Mouse (Mus musculus) left cerebral cortex, postnatal 10 days (tissue): ENCODE results near the gene Ppp1cc. TPM values are rescaled to one million over a fixed set of nuclear protein-coding genes. Genes with fewer than 3 reads are reported as not detected.
"Not testable (repeated sequence)": the region's sequence is repeated elsewhere in the genome, so short reads cannot be mapped to it uniquely, and the experiment has no call there.

Experiments
- DNase-seq, 2 experiments: peaks; one replicate each; pipeline ENCODE4 v3.0.0; 2021 to 2022; ENCODE audit warnings: low spot score in 2 of 2, mixed read lengths in 1 of 2; ENCODE audit errors: extremely low spot score in 1 of 2
- intact Hi-C: fragments of 180-260 bp; cut with DNase I; formaldehyde crosslinking; loops from one replicate; pipeline ENCODE4 v1.15.1; 2025
- total RNA-seq, 2 experiments: library from RNA; stranded (reverse); gene quantifications; 2 replicates each; pipeline ENCODE4 v1.2.3; 2021

The Ppp1cc gene
- total RNA-seq, 2 experiments from 2014 or later = 170 to 190 TPM

DNA sequence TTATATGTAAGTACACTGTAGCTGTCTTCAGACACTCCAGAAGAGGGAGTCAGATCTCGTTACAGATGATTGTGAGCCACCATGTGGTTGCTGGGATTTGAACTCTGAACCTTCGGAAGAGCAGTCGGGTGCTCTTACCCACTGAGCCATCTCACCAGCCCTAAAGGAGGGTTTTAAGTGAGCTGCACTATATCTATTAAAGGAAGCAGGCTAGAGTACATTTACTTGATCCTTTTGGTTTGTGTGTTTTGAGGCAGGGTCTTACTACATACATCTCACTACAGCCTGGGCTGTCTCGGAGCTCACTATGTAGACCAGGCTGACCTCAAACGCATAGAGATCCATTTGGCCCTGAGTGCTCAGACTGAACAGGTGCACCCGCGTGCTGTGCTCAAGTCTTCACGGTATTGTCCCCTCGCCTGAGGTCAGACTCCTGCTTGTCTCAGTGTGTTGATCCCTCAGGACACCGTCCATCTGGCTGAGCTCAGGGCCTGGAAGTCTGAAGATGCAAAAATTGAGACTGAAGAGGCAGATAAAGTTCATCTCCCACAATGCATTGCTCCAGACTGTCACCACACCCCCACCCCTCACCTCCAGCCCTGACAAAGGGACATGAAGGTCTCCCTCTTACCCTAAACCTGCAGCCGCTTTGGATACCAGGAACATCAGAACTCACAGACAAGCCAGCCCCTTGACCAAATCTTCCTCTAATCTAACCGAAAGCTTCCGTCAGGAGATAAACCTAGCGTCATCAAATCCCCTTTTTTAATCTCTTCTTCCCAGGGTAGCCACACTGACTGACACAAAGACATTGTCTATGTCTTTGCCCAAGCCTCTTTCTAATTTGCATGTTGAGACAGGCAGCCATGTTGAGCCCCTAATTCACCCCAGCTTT lies 23.4 kb upstream of the Ppp1cc start:
- intact Hi-C loops = loop anchor here (5.0 kb wide), 2 partner anchors 43 to 218 kb away; partner anchors contain the start of genes Rad9b and Vps29
- DNase-seq = no peak

DNA sequence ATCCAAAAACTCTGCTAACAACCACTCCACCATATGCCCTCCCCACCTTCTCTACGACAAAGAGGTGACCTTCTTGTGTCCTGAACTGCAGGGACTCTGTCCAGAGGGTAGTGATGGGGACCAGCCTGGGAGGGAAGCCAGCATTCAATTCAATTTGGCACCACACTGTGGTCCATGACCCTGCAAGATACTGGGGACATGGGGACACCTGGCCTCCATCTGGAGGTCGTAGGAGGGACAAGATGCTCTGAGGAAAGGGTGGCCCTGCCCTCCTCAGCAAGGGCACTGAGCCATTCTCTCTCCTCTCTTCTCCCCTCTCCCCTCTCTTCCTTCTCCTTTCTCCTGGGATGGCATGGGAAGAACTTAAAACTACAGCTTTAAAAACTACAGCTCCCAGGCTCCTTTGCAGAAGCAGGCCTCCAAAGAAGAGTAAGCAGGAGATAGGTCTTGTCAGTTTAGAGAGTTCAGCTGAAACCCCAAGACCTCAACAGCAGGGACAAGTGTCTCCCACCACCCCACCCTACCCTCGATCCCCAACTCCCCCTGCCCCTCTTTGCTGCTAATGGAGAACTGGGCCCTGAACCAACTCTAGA lies 22.7 kb upstream of the Ppp1cc start:
- DNase-seq = no peak
- intact Hi-C loops = no loop called here

DNA sequence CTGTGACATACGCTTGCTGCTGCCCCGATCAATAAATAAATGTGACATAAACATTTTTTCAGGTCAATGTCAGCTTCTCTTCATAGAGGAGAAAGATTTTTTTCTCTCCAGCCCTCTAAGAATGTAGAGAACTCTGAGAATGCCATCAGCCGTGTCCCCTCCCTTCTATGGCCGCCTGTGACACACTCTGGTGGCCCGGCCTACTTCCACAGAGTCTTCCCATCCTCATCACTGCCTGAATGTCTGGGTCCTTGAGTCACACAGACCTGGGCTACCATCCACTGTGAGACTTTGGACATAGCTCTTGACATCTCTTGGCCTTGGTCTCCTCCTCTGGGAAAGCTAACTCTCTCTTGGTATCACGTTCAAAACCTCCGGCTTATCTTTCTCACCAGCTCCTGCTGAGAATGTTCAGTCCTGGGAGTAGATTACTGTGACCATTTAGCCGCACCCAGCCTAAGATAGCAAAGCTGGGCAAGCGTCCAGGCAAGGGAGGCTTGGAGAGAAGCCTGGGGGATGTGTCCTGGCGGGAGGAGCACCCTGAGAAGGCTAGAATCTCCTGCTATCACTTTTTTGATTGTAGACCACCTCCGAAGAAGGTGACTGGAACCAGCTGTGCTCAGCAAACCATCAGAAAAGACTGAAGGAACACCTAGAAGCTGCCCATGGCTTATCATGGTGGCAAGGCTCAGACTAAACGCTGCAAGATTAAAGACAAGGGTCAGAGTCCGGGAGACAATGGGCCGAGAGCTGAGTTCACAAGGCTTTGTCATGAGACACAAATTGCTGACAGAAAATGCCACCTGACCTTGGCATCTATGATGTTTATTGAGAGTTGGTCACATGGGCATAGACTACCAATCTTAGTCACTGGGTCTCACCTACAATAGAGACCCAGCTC lies 21.3 kb upstream of the Ppp1cc start:
- intact Hi-C loops = no loop called here
- DNase-seq = no peak

DNA sequence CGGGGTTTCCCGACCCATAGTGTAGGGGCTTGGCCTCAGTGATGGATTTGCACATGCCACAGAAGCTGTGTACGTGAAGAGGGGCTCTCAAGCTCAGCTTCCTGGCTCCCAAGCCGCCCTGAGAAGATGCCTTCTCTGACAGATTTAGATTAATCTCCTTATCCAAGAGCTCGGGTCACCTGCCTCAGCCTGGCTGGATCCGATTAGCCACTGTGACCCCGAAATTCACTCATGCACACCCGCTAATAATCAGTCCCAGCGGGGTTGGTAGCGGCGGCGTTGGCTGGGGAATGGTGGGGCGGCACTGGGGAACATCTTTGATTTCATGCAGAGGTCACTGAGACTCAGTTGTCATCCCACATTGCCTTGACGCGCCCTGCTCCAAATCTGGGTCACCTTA lies 19.2 kb upstream of the Ppp1cc start:
- no peak for DNase-seq
- intact Hi-C loops = no loop called here

DNA sequence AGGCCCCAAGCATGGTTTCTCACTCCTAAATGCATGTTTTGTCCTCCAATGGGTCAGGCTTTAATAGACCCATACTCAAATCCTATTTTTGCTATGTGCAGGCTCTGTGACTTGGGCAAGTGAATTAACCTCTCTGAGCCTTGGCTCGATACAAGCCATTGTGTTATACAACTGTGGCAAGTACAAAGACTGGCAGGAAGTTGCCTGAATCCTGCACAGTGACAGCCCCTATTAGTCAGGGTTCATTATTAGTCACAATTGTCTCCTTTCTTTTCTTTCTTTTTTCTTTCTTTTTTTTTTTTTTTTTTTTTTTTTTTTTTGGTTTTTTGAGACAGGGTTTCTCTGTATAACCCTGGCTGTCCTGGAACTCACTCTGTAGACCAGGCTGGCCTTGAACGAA lies 18.3 kb upstream of the Ppp1cc start:
- DNase-seq, intact Hi-C loops: not testable (repeated sequence)

DNA sequence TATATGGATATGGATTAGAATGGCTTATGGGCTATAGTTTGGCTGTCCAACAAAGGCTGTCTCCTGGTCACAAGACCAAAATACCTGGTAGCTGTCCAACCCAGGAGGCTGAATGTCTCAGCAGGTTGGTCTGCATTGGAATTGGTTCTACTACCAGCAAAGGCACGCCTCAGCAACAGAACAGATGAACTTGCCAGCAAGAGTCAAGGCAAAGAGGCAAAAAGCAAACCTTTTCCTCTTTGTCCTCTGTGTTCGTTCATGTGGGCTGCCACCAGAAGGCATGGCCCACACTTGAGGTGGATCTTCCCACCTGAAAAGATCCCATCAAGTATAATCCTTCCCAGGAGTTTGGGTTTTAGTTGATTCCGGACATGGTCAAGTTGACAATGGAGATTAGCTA lies 17.4 kb upstream of the Ppp1cc start, which contains the start of gene Ccdc63:
TSS of gene Ccdc63 (minus strand) at position 101 of the 400 bp plus-strand sequence.
- intact Hi-C loops = no loop called here
- DNase-seq = no peak

DNA sequence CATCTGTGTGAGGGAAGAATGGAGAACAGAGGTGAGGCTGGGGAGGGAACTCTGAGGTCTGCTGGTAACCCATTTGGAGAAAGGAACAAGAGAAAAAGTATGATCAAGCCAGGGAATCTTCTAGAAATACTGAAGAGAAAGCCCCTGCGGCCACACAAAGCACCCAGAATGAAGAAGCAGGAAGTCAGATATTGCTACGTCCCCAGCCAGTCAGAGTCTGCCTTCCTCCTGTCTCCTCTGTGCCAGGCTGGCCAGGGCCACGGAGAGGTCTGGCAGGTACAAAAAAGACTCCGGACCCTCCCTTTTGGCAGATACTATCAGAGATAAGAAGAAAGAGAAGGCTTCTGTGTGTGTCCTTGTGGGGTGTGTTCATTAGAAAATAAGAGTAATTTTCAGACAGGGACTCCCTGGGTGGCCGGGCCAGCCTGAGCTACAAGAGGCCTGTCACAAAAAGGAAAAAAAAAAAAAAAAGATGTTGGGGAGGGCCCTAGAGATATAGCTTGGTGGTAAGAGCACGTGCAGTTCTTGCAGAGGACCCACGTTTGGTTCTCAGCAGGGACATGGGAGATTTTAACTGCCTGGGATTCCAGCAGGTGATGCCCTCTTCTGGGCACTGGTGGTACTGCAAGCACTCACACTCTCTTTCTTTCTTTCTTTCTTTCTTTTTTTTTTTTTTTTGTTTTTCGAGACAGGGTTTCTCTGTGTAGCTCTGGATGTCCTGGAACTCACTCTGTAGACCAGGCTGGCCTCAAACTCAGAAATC lies 15.7 kb upstream of the Ppp1cc start:
- intact Hi-C loops = no loop called here
- no peak for DNase-seq

DNA sequence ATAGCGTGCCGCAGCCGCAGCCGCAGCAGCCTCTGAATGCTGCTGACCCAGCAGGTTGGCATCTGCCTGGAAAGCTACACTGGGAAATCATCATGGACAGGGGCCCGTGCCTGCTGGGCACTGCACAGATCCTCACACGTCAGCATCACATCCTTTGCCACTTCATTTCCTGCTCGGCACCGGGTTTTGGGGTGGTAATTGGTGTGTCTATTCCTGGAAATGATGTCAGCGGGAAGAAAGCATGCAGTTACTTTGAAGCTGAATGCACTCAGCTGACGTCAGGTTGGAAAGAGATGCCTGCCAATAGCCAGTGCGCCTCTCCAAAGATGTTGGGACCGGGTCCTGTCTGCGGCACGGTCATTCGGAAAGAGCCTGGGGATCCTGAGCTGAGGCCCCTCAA lies 14.5 kb upstream of the Ppp1cc start:
- intact Hi-C loops = no loop called here
- peak; percentile 46 to 62 for DNase-seq

DNA sequence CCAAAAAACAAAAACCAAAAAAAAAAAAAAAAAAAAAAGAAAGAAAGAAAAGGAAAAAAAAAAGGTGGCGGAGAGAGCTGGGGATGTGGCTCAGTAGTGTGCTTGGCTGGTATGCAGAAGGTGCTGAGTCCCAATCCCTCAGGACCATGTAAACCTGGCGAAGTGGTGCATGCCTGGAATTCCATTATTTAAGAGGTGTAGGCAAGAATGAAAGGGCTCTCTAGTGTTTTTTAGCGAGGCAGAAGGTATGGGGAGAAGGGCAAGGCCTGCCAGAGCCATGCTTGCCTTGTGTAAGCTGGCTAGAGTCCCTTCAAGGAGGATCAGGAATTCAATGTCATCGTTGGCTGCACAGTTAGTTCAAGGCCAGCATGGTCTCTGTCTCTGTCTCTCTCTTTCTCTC lies 13.3 kb upstream of the Ppp1cc start:
- intact Hi-C loops = no loop called here
- DNase-seq = no peak

DNA sequence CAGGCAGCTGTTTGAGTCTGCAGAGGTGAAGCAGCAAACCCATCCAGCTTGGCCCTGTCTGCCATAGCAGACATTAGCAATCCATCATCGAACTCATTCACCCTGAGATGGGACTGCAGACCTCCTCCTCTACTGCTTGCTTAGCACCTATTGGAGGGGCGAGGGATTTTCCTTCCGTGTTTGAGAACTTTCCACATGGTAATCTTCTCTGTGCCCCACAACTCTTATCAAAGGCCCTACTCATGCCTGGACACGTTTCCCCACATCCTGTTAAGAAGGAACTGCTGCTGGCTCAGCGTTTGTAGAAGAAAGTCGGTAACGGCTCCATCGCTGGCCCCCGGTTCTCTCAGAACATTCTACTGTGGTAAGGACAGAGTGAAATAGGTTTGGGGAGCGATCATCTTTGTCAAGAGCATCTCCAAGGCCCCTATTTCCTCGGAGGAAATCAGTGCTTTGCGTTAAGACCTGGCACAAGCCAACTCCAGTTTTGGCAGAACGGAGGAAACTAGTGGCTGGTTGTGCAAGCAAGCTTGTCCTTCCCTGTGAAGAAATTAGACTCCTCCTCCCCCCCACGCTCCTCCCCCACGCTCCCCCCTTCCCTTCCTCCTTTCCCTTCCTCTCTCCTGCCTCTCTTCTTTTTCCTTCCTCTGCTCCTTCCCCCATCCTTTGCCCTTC lies 12.6 kb upstream of the Ppp1cc start:
- DNase-seq = peak in 1 of 2 experiments; percentile 55
- intact Hi-C loops = no loop called here

DNA sequence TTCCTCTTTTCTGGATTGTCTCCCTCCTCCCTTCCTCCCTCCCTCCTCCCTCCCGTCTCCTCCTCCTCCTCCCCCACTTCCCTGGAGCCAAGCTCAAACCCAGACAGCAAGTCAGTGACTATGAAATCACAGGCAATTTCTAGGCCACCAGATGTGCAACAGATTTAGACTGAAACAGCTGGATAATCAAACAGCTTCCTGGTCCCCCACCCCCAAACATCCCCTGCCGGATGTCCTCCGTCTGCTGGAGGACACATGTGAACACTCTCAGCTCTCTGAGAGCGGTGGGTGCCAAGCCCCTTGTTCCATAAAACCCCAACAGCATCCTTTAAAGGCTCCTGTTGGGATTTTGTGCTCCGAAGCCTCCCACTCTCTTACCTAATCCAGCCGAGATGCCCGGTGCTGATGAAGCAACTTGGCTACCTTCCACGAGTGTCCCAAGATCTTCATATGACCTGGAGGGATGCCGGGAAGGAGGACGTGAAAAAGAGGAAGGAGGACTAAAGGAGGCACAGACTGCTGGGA lies 12.0 kb upstream of the Ppp1cc start:
- intact Hi-C loops = no loop called here
- DNase-seq = peak in 1 of 2 experiments; percentile 77

DNA sequence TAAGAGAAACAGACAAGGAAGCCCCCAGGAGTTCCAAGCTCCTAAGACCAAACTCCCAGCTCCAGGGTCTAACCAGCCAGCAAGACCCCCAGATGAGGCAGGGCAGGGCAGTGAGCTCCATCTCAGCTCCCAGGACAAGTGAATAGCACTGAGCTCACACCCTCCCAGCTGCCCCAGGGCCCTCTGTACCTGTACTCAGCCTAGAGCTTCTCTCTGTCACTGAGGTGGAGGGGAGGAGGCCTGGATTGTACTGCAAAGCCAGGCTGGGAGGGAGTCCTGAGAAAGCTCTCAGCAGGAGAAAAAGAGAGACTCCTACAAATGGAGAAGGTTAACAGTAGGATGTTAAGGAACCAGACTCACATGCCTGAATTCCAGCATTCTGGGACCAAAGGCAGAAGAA lies 11.5 kb upstream of the Ppp1cc start:
- DNase-seq = no peak
- intact Hi-C loops = no loop called here

DNA sequence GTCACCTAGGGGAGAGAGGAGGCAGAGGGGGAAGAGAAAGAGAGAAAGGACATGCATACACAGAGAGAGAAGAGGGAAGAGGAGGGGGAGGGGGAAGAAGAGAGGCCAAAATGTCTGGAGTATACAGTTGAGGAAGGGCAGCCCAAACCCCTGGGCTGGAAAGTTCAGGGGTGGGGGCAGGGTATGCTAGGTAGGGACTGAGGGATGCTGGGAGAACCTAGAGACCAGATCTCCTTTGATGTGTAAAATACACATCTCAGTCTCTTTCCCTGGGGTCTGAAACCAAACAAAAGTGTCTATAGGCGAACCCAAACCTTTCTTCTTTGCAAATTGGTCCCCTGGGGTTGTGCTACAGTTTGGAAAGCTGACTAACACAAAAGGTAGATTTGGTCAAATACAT lies 10.0 kb upstream of the Ppp1cc start:
- DNase-seq = no peak
- intact Hi-C loops = no loop called here

DNA sequence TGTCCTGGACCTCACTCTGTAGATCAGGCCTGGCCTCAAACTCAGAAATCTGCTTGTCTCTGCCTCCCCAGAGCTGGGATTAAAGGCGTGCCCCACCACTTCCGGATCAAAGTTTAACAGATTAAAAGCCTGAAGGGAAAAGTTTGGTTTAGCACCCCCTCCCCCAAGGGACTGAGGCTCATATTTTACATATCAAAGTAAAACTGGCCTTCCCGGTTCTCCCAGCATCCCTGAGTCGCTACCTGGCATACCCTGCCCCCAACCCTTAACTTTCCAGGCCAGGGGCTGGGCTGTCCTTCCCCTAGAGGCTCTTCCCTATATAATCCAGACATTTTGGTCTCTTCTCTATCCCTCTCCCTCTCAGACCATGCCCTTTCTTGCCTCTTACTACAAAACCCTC lies 8.8 kb upstream of the Ppp1cc start:
- intact Hi-C loops = no loop called here
- DNase-seq = no peak

DNA sequence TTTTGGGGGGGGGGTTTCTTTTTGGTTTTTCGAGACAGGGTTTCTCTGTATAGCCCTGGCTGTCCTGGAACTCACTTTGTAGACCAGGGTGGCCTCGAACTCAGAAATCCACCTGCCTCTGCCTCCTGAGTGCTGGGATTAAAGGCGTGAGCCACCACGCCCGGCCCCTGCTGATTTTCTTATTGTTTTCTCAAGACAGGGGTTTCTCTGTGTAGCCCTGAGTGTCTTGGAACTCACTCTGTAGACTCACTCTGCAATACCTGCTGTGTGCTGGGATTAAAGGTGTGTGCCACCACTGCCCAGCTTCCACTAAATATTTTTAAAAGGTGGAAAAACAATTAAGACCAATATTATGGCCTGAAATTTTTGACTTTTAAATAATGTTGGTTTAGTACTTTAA lies 5.6 kb upstream of the Ppp1cc start:
- intact Hi-C loops, DNase-seq: not testable (repeated sequence)

DNA sequence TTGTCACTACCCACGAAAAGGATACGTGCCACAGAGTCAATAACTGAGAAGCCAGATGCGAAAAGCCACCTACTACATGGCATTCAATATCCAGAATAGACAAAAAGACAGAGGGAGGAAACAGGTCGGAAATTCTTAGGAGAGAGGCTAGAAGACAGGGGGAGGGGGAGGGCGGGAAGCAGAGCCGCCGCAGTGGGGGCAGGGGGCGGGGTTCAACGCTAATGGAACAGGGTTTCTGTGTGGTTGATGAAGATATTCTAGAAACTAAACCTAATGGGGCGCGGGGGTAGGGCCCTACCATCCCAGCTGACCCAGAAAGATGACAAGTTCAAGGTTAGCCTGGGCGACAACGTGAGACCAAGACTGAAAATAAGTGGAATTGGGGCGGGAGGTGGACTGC lies 4.1 kb upstream of the Ppp1cc start:
- DNase-seq = no peak
- intact Hi-C loops = no loop called here

DNA sequence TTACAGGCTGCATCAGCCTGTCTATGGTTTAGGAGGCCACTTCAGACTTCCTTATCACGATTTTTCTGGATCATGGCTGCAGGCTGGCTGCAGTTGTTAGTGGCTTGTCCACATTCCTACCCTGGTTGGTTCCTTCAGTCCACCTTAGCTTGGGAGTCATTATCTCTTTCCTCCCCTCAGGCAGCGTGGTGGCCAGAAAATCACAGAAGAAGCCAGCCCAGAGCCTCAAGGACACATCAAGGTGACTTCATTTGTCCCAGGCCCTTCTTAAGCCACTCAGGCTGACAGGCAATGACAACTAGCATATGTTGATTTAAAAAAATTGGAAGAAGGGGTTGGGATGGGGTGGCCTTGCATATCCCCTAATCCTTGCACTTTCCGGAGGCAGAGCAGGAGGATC lies 3.3 kb upstream of the Ppp1cc start:
- intact Hi-C loops = no loop called here
- no peak for DNase-seq

DNA sequence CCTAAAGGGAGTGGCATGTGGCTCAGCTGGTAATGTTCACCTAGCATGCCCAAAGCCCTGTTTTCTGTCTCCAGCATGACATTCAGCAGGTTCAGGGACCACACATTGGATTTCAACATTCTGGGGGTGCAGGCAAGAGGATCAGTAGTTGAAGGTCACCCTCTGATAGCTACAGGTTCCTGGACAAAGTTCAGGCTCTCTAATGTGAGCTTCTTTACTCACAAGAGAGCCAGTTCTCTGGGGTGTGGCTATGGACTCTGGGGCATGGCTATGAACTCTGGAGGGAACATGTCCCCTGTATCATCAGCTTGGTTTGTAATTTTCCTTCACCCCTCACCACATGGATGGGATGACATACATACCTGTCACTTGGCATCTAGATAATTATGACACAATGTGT lies 2.5 kb upstream of the Ppp1cc start:
- intact Hi-C loops = no loop called here
- no peak for DNase-seq
